Mouse (Mus musculus) heart, embryonic 16.5 days (tissue): Measurements from ENCODE around the gene Ptpro. TPM values are rescaled to one million over a fixed set of nuclear protein-coding genes. Genes with fewer than 3 reads are reported as not detected.
"Not testable (repeated sequence)": the region's sequence is repeated elsewhere in the genome, so short reads cannot be mapped to it uniquely, and the experiment has no call there.

Source experiments
- ATAC-seq: fragments of 200-750 bp; cut with Nextera tagmentation; replicated peaks from 2 replicates; pipeline ENCODE4 v1.8.0; 2017; ENCODE audit warnings: moderate number of reproducible peaks; ENCODE audit not compliant: insufficient read depth, low FRiP score; ENCODE audit errors: extremely low read depth
- H3K27ac ChIP-seq: fragments of 300-500 bp; sonication (generic); 2 replicates; pipeline ENCODE4 v1.5.1; 2014; ENCODE audit warnings: mild to moderate bottlenecking, low read length, control low read depth, moderate library complexity
- H3K27me3 ChIP-seq: fragments of 300-500 bp; sonication (generic); 2 replicates; pipeline ENCODE4 v1.6.1; 2014; ENCODE audit warnings: low read length, mixed read lengths; ENCODE audit not compliant: control insufficient read depth, insufficient read depth
- H3K36me3 ChIP-seq: fragments of 300-500 bp; sonication (generic); 2 replicates; pipeline ENCODE4 v1.6.1; 2014; ENCODE audit not compliant: control insufficient read depth, insufficient read depth
- H3K4me1 ChIP-seq: fragments of 300-500 bp; sonication (generic); 2 replicates; pipeline ENCODE4 v1.6.1; 2014; ENCODE audit warnings: low read length, mixed read lengths; ENCODE audit not compliant: control insufficient read depth, insufficient read depth
- H3K4me2 ChIP-seq: fragments of 300-500 bp; sonication (generic); 2 replicates; pipeline ENCODE4 v1.6.1; 2014; ENCODE audit warnings: low read depth, mild to moderate bottlenecking, control low read depth, low read length
- H3K4me3 ChIP-seq: fragments of 300-500 bp; sonication (generic); 2 replicates; pipeline ENCODE4 v1.5.1; 2014; ENCODE audit warnings: mild to moderate bottlenecking, control low read depth, low read length
- H3K9ac ChIP-seq: fragments of 300-500 bp; sonication (generic); 2 replicates; pipeline ENCODE4 v1.6.1; 2014; ENCODE audit warnings: low read length, control low read depth
- H3K9me3 ChIP-seq: fragments of 300-500 bp; sonication (generic); replicated peaks from 2 replicates; pipeline ENCODE4 v1.6.1; 2016; ENCODE audit warnings: low read length; ENCODE audit not compliant: control insufficient read depth
- WGBS: fragments of 180-500 bp; shearing (Covaris S2); extraction: QIAGEN DNeasy Blood & Tissue Kit; methylation state at CpG from one replicate; pipeline ENCODE4 v1.1.7; 2014; 5-methylcytosine and 5-hydroxymethylcytosine counted together
- polyA plus RNA-seq: library from polyadenylated mRNA; unstranded; fragments of >200 nt; fragmentation: Nextera tagmentation; extraction: Ambion mirVana; gene quantifications from 2 replicates; pipeline ENCODE4 v1.2.1, GENCODE M21; 2015

Gene Ptpro
- polyA plus RNA-seq, 1 experiment from 2014 or later: 2.9 TPM

DNA sequence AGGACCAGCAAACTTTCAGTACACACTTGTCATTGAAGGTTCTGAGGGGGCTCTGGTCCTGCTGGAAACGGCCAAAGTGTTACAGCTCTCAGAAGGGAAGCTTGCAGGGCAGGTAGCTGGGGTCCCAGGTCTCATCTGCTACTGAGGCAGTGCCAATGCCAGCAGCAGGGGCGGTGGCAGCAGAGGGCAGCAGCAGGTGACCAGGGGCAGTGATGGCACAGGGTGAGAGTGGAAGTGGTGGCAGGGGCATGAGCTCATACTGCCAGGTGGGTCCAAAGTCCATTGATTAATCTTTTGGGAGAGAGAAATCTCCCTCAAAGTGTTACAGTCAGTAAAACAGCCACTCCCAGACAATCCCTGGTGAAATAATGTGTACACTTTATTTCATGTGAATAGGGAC, 214.1 kb downstream of the Ptpro start:
- H3K9ac ChIP-seq: 0 out of 2 replicates have a peak overlapping the region, but pooled peaks have one; percentile 4
- H3K4me1 ChIP-seq: peaks cover 26% of the 10 kb centered on the region
- no peaks in the 10 kb centered on the region for H3K36me3 ChIP-seq
- no peak overlapping the region for H3K4me3 ChIP-seq
- 70% methylated on average over 2 of the region's 2 CpGs for WGBS
- peaks cover 3% of the 10 kb centered on the region for H3K9me3 ChIP-seq
- H3K27me3 ChIP-seq: no peaks in the 10 kb centered on the region
- H3K27ac ChIP-seq: peak overlapping the region; percentile 91
- ATAC-seq: no peak
- H3K4me2 ChIP-seq: no peak overlapping the region

DNA sequence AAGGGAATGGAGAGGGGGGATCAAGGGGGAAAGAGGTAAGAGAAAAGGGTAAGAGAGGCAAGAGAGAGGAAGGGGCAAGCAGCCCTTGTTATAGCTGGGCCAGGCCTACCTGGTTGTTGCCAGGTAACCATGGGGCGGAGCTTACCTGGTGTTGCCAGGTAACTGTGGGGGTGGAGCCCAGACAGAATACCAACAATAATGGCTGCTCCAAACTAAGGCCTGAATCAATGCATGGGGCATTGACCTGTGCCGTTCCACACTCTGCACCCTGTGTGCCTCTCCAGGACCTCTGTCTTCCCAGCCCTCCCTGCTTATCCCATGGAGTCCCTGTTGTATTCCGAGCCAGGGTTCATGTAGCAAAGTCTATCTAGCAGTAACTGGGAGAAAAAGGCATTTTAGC, 215.6 kb downstream of the Ptpro start:
- H3K9ac ChIP-seq: no peak overlapping the region
- H3K4me1 ChIP-seq: peaks cover 31% of the 10 kb centered on the region
- H3K9me3 ChIP-seq: peaks cover 3% of the 10 kb centered on the region
- H3K36me3 ChIP-seq: no peaks in the 10 kb centered on the region
- no peak overlapping the region for H3K27ac ChIP-seq
- no peak for ATAC-seq
- H3K4me3 ChIP-seq: no peak overlapping the region
- no peaks in the 10 kb centered on the region for H3K27me3 ChIP-seq
- 84% methylated on average over 3 of the region's 3 CpGs for WGBS
- no peak overlapping the region for H3K4me2 ChIP-seq

DNA sequence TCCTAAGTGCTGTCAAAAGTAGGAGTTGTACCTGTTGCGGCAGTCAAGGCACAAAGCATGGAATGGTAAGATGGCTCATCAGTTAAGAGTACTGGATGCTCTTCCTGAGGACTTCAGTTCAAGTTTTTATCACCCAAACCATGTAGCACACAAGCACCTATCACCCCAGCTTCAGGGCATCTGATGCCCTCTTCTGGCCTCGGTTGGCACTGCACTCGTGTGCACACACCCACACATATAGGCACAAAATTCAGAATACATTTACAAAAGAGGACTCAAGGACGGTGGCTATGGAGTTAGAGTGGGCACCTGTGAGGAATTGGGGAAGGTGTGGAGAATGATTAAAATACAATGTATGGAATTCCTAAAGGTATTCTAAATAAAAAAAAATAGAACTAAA, 217.4 kb downstream of the Ptpro start:
- Histone ChIP-seq H3K9me3 (peaks cover 3% of the 10 kb centered on the region), H3K4me2 (no peak overlapping the region), H3K9ac (no peak overlapping the region), H3K27me3 (no peaks in the 10 kb centered on the region), H3K36me3 (no peaks in the 10 kb centered on the region), H3K27ac (no peak overlapping the region), H3K4me1 (peaks cover 27% of the 10 kb centered on the region), H3K4me3 (no peak overlapping the region)
- WGBS: 87% methylated on average over 4 of the region's 4 CpGs
- ATAC-seq: no peak

DNA sequence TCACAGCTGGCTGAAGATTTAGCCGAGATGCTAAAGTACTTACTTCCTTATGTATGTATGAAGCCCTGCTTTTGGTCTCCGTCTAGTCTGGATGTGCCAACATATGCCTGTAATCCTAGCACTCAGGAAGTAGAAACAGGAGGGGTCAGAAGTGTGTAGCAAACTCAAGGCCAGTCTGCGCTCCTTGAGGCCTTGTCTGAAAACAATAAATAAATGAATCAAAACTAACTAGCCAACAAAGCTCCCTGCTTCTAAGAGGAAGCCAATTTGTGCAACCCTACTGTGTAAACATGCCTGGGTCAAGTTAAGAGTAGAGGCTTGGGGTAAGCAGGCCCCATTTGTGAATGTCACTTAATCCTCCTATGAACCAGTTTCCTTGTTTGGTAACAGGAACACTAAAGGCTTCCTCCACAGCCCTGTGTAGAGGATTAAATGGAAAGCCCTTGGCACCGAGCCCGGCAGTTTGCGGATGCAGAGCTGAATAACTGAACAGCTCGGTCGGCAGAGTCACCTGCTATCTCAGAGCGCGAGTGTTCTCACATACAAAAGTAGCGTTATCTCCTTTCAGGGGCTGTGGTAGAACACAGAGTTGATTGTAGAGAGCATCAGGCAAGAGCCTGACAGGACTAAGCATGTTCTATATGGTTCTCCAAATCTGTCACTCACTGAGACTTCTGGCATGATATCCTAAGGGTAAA, 218.9 kb downstream of the Ptpro start:
- Histone ChIP-seq H3K4me2 (peak overlapping the region; percentile 17; the same call in 1 of the 2 replicates), H3K27ac (peak overlapping the region; percentile 95), H3K4me1 (peaks cover 15% of the 10 kb centered on the region), H3K4me3 (no peak overlapping the region), H3K9me3 (peaks cover 6% of the 10 kb centered on the region), H3K27me3 (no peaks in the 10 kb centered on the region), H3K9ac (no peak overlapping the region), H3K36me3 (no peaks in the 10 kb centered on the region)
- WGBS: 22% methylated on average over 11 of the region's 11 CpGs
- peak; percentile 93 for ATAC-seq

DNA sequence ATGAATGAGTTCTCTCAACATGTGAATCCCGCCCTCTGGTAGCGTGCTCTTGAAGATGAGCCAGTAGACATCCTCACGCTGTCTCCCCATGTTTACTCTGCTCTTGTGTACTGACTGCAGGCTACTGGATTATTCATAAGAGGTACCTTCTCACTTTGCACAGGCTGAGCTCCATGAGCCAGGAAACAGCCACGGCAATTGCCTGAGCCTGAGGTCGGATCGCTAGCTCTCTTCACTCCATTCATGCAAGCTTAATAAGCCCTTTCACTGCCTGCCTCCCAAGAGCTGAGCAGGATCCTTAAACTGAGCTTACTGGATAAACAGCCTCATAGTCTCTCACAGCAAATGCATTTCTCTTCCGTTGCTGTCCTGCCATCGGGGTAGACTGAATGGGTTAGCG, 220.0 kb downstream of the Ptpro start:
- Histone ChIP-seq H3K4me2 (no peak overlapping the region), H3K27ac (peak overlapping the region; percentile 95; the same call in 1 of the 2 replicates), H3K36me3 (0 out of 2 replicates have a peak, but pooled peaks cover 2% of the 10 kb centered on the region), H3K4me3 (no peak overlapping the region), H3K9me3 (peaks cover 7% of the 10 kb centered on the region), H3K4me1 (peaks cover 13% of the 10 kb centered on the region), H3K9ac (no peak overlapping the region), H3K27me3 (no peaks in the 10 kb centered on the region)
- WGBS: 90% methylated on average over 9 of the region's 9 CpGs
- ATAC-seq: no peak

DNA sequence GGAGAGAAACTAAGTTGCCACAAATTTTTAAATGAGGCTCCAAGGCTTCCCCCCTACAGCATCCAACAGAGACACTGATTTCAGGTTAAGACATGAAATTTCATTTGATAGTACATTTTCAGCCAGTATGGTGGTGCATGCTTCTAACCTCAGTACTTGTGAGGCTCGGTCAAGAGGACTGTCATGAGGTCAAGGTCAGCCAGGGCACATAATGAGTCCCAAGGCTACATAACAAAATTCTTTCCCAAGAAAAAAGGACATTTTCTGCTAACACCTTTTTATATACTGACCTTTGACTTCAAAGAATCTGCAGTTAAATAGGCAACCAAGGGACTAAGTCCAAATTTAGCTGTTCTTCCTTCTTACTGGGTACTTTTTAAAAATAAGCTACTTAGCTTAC, 221.3 kb downstream of the Ptpro start:
- no peak overlapping the region for H3K9ac ChIP-seq
- peaks cover 5% of the 10 kb centered on the region; the same call in 1 of the 2 replicates for H3K36me3 ChIP-seq
- H3K4me3 ChIP-seq: no peak overlapping the region
- no peak overlapping the region for H3K4me2 ChIP-seq
- no peaks in the 10 kb centered on the region for H3K27me3 ChIP-seq
- H3K27ac ChIP-seq: no peak overlapping the region
- 61% methylated on average over 1 of the region's 1 CpGs for WGBS
- ATAC-seq: no peak
- H3K9me3 ChIP-seq: peaks cover 7% of the 10 kb centered on the region
- H3K4me1 ChIP-seq: peaks cover 13% of the 10 kb centered on the region

DNA sequence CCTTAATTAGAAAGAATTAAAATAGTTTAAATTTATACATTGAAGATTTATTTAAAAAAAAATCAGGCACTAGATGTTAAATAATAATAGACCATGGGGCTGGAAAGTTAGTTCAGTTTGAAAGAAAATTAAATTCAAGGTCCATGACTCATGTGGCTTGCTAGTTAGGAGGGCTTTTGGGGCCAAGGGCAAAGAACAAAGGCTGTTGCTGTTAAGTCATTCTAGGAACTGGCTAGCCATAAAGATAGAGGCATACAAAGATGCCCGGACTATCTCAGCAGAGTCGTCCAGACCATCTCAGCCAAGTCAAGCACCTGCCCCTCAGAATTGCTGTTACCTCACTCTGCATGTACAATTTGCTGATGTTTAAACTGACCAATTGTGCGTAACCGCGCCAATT, 223.6 kb downstream of the Ptpro start:
- H3K4me2 ChIP-seq, H3K27ac ChIP-seq, H3K27me3 ChIP-seq, H3K9ac ChIP-seq, ATAC-seq, H3K4me3 ChIP-seq, H3K9me3 ChIP-seq, H3K4me1 ChIP-seq: not testable (repeated sequence)
- peaks cover 16% of the 10 kb centered on the region for H3K36me3 ChIP-seq
- 99% methylated on average over 5 of the region's 5 CpGs for whole genome bisulfite sequencing

DNA sequence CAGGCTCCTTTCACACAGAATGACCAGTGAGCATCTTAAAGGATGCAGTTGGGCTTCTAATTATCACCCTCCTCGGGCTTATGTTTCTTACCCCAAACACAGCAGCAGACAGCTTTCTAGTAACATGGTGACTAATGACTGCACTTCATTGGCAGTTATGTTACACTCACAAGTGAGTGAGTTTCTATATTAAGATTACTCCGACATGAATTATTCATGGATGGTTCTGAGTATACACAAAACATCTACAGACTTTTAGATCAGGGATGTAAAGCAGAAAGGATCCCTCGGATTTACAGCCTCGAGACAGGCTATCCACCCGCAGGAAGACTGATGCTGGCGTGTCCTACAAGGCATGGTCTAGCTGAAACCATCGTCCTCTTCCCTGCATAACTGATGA, 230.8 kb downstream of the Ptpro start:
- H3K9me3 ChIP-seq: no peaks in the 10 kb centered on the region
- no peak for ATAC-seq
- no peak overlapping the region for H3K4me3 ChIP-seq
- no peak overlapping the region for H3K27ac ChIP-seq
- H3K27me3 ChIP-seq: no peaks in the 10 kb centered on the region
- H3K4me1 ChIP-seq: 0 out of 2 replicates have a peak, but pooled peaks cover 3% of the 10 kb centered on the region
- H3K9ac ChIP-seq: no peak overlapping the region
- no peak overlapping the region for H3K4me2 ChIP-seq
- H3K36me3 ChIP-seq: peaks cover 16% of the 10 kb centered on the region
- 77% methylated on average over 7 of the region's 7 CpGs for WGBS

DNA sequence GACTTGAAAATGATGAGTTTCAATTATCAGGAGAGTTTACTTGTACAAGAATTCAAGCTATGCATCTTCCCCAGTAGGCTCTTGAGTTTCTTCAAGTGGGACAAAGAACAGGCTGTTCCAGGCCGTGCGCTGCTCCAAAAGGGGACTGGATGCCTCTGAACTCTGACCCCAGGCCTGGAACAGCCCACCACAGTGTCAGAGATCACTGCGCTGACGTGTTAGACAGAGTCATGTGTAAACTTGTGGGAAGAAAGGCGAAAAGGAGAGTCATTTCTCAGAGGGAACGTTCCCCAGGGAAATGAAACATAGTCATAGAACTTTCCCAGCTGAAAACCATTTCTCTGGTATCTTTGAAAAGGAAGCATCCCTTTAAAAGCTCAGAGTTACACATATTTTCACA, 235.3 kb downstream of the Ptpro start:
- 0 out of 2 replicates have a peak, but pooled peaks cover 3% of the 10 kb centered on the region for H3K4me1 ChIP-seq
- ATAC-seq: no peak; the same call in 1 of the 2 replicates
- no peak overlapping the region for H3K4me2 ChIP-seq
- 40% methylated on average over 6 of the region's 6 CpGs for whole genome bisulfite sequencing
- H3K4me3 ChIP-seq: no peak overlapping the region
- no peak overlapping the region for H3K27ac ChIP-seq
- H3K27me3 ChIP-seq: no peaks in the 10 kb centered on the region
- H3K9me3 ChIP-seq: no peaks in the 10 kb centered on the region
- no peak overlapping the region for H3K9ac ChIP-seq
- no peaks in the 10 kb centered on the region for H3K36me3 ChIP-seq
